ENCODE assay signal across 21 mouse cellular contexts in genomic region chr12:21531766-21532165, GRCm38 (mm10).
DNase-seq lines count a peak whose midpoint lies in the region; ATAC-seq and TF ChIP-seq lines count a peak whose summit lies in the region.
"Had no signal": no experiment of that assay in that cellular context is flagged by ENCODE, and none has a peak within 500 bp of the region (broad histone marks: within the 10 kb centered on the region; RNA-seq: fewer than 3 reads in every experiment).

No protein-coding gene starts in this region.

- H3K27ac ChIP-seq in heart, embryonic 12.5 days (ENCODE audit: poor library complexity, severe bottlenecking), result no peak overlapping the region
- H3K27ac ChIP-seq in midbrain, embryonic 14.5 days (replicated peaks; ENCODE audit: low read depth, low read length), result no peak overlapping the region
- H3K27ac ChIP-seq: embryonic facial prominence, embryonic 15.5 days; heart, embryonic 13.5 days; hindbrain, embryonic 14.5 days had no signal

- 0 out of 2 replicates have a peak, but pooled peaks cover 4% of the 10 kb centered on the region for H3K9me3 ChIP-seq in heart, embryonic 12.5 days (replicated peaks)
- no peaks in the 10 kb centered on the region; the same call in 1 of the 2 replicates for H3K9me3 ChIP-seq in midbrain, embryonic 14.5 days (ENCODE audit: control insufficient read depth, low read length)
- H3K9me3 ChIP-seq: embryonic facial prominence, embryonic 15.5 days; G1E; heart, embryonic 13.5 days had no signal

- no peaks in the 10 kb centered on the region for H3K27me3 ChIP-seq in heart, embryonic 12.5 days (replicated peaks)
- H3K27me3 ChIP-seq in midbrain, embryonic 14.5 days (ENCODE audit: control insufficient read depth, insufficient read depth, low read length), result no peaks in the 10 kb centered on the region
- H3K27me3 ChIP-seq: embryonic facial prominence, embryonic 15.5 days; heart, embryonic 13.5 days had no signal

- 66% methylated on average over 3 of the region's 3 CpGs for WGBS in heart, embryonic 12.5 days
- 93% methylated on average over 3 of the region's 3 CpGs for WGBS in midbrain, embryonic 14.5 days
- 88% methylated on average over 3 of the region's 3 CpGs for WGBS in lung, adult 2 months

- no peak overlapping the region for H3K9ac ChIP-seq in heart, embryonic 12.5 days
- no peak overlapping the region for H3K9ac ChIP-seq in midbrain, embryonic 14.5 days (replicated peaks; ENCODE audit: low read length)
- H3K9ac ChIP-seq: embryonic facial prominence, embryonic 15.5 days; heart, embryonic 13.5 days; hindbrain, embryonic 14.5 days had no signal

- H3K36me3 ChIP-seq in heart, embryonic 12.5 days, result no peaks in the 10 kb centered on the region
- no peaks in the 10 kb centered on the region for H3K36me3 ChIP-seq in midbrain, embryonic 14.5 days (ENCODE audit: control insufficient read depth, insufficient read depth, low read length)
- H3K36me3 ChIP-seq: embryonic facial prominence, embryonic 15.5 days; G1E; heart, embryonic 13.5 days had no signal

- no peak overlapping the region for H3K4me3 ChIP-seq in heart, embryonic 12.5 days
- no peak overlapping the region for H3K4me3 ChIP-seq in midbrain, embryonic 14.5 days (replicated peaks; ENCODE audit: low read depth, low read length)
- no peak overlapping the region for H3K4me3 ChIP-seq in lung, adult 2 months (replicated peaks; ENCODE audit: extremely low read depth, low read depth, low read length)
- H3K4me3 ChIP-seq: embryonic facial prominence, embryonic 15.5 days; erythroblast, embryonic 14.5 days; heart, embryonic 13.5 days had no signal

- H3K4me2 ChIP-seq in heart, embryonic 12.5 days, result no peak overlapping the region
- H3K4me2 ChIP-seq in midbrain, embryonic 14.5 days (ENCODE audit: low read length), result no peak overlapping the region
- H3K4me2 ChIP-seq: embryonic facial prominence, embryonic 15.5 days; heart, embryonic 13.5 days; hindbrain, embryonic 14.5 days had no signal

- ATAC-seq in heart, embryonic 12.5 days (ENCODE audit: insufficient number of reproducible peaks, low FRiP score), result no peak
- ATAC-seq in midbrain, embryonic 14.5 days (ENCODE audit: low FRiP score, low TSS enrichment), result no peak
- ATAC-seq: CD4-positive, CD25-positive, alpha-beta regulatory T cell, adult 4 months; forebrain, embryonic 16.5 days; intestine, embryonic 16.5 days had no signal

- DNase-seq in heart, adult 8-10 months (ENCODE audit: low spot score), result peak; percentile 19
- DNase-seq in NIH3T3 (ENCODE audit: low read depth), result peak; percentile 54
- DNase-seq in fat pad, adult 2 months (ENCODE audit: extremely low read depth, low read depth, low spot score), result peak; percentile 18
- DNase-seq in heart, postnatal 4 days, result peak; percentile 31
- no peak for DNase-seq in midbrain, embryonic 14.5 days
- DNase-seq in lung, adult 2 months, result no peak
- DNase-seq: adrenal gland, postnatal 14 days; B cell, adult 2 months; cerebellum, adult 11-12 months; cerebellum, adult 9-11 months; gastrocnemius, postnatal 14 days; kidney, adult 8-10 months had no signal

- no peak for TF ChIP-seq CTCF in lung, adult 2 months (IDR thresholded peaks at IDR 0.05; ENCODE audit: insufficient read depth, low read length)

- TF ChIP-seq POLR2A in lung, adult 2 months (IDR thresholded peaks at IDR 0.05; ENCODE audit: borderline replicate concordance, extremely low read depth, low read depth, low read length), result no peak

- peaks cover 14% of the 10 kb centered on the region for H3K4me1 ChIP-seq in heart, embryonic 12.5 days (replicated peaks)
- H3K4me1 ChIP-seq in midbrain, embryonic 14.5 days (ENCODE audit: control insufficient read depth, insufficient read depth, low read length), result no peaks in the 10 kb centered on the region
- H3K4me1 ChIP-seq in lung, adult 2 months (ENCODE audit: control insufficient read depth, insufficient read depth, low read length), result no peaks in the 10 kb centered on the region
- H3K4me1 ChIP-seq: embryonic facial prominence, embryonic 15.5 days had no signal

Comparison
In these comparisons a context has a peak if more than half of its experiments do, and no peak if none do; other contexts are left out.
1. DNase-seq: peak in heart, adult 8-10 months (single experiment), NIH3T3 (single experiment), fat pad, adult 2 months (single experiment) and heart, postnatal 4 days (single experiment); none in midbrain, embryonic 14.5 days (single experiment) and lung, adult 2 months (single experiment).